Mouse (Mus musculus) myocyte (in vitro differentiated cells): ENCODE measurements at regions not wholly inside any gene's neighbourhood (a gene's known extent, or its start where the extent isn't known, plus 50 kb on each side); places are given as distances from the start of the nearest gene placed in this dataset.

ENCODE experiments used
- CEBPB ChIP-seq: IDR thresholded peaks from 2 replicates; pipeline ENCODE4 v1.6.1; 2011; ENCODE audit warnings: mild to moderate bottlenecking, moderate library complexity; ENCODE audit not compliant: poor library complexity, insufficient read depth, severe bottlenecking
- MAX ChIP-seq: IDR thresholded peaks from one replicate; pipeline ENCODE4 v1.6.1; 2011; ENCODE audit warnings: low read depth, mild to moderate bottlenecking, control low read depth
- MYOG ChIP-seq, 3 experiments: IDR thresholded peaks; one replicate each; pipeline ENCODE4 v1.6.1; 2011; ENCODE audit warnings: control low read depth in 2 of 3, low read depth in 2 of 3, mild to moderate bottlenecking in 2 of 3; ENCODE audit not compliant: insufficient read length in 2 of 3, control insufficient read depth in 1 of 3, insufficient read depth in 1 of 3
- POLR2A ChIP-seq: IDR thresholded peaks from one replicate; pipeline ENCODE4 v1.6.1; 2011; ENCODE audit warnings: low read depth, mild to moderate bottlenecking, control low read depth, moderate library complexity; ENCODE audit not compliant: insufficient read length
- TCF12 ChIP-seq: IDR thresholded peaks from one replicate; pipeline ENCODE4 v1.6.1; 2011; ENCODE audit warnings: mild to moderate bottlenecking, control low read depth; ENCODE audit not compliant: poor library complexity, insufficient read depth, severe bottlenecking

GRCm38 (mm10) chr10:15037571-15037970 is 319.6 kb upstream of the Gje1 start:
- TF ChIP-seq MYOG (IDR thresholded peaks at IDR 0.05; ENCODE audit: control insufficient read depth in 1 of 3, insufficient read depth in 1 of 3, insufficient read length in 2 of 3, low read depth in 2 of 3) (no peak), POLR2A (no peak), TCF12 (no peak), MAX (no peak), CEBPB (no peak)
